Mouse (Mus musculus): ENCODE measurements at regions not wholly inside any gene's neighbourhood (a gene's known extent, or its start where the extent isn't known, plus 50 kb on each side); places are given as distances from the start of the nearest gene placed in this dataset.

GRCm38 (mm10) chr1:152164843-152165489 is 75.0 kb upstream of the 1700025G04Rik start:
- no peak for DNase-seq

DNA sequence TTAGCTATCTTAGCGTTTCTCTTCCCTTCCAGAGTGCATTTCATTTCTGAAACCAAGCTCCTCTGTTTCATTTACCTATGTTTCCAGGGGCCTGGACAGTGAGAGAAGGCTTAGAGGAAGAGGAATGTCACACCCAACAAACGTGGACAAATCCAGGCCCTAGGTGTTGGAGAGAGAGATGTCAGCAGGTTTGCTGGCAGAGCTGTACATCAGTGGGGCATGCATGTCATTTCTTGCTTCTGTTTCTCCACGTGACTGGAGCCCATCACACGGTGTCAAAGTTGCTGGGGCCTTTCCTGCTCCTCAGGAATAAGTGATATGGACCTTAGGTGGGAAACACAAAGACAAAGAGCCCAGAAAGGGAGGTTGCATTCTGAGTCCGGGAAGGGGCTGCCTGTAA is 74.3 kb upstream of the 1700025G04Rik start:
- DNase-seq: no peak

GRCm38 (mm10) chr1:152152474-152152873 is 62.5 kb upstream of the 1700025G04Rik start:
- no peak for DNase-seq

GRCm38 (mm10) chr1:152148731-152149130 is 58.8 kb upstream of the 1700025G04Rik start:
- no peak for DNase-seq

- DNase-seq: no peak
Observed at GRCm38 (mm10) chr1:152140175-152140574, 50.2 kb upstream of the 1700025G04Rik start.

Measured in right cerebral cortex, postnatal 25 days (tissue).